Mouse (Mus musculus): ENCODE data around the gene Rapgef2.
A peak's percentile ranks its signal among the peaks of the same experiment; 100 is the strongest.
"Not testable (repeated sequence)": the region's sequence is repeated elsewhere in the genome, so short reads cannot be mapped to it uniquely, and the experiment has no call there.

Gene Rapgef2

DNA sequence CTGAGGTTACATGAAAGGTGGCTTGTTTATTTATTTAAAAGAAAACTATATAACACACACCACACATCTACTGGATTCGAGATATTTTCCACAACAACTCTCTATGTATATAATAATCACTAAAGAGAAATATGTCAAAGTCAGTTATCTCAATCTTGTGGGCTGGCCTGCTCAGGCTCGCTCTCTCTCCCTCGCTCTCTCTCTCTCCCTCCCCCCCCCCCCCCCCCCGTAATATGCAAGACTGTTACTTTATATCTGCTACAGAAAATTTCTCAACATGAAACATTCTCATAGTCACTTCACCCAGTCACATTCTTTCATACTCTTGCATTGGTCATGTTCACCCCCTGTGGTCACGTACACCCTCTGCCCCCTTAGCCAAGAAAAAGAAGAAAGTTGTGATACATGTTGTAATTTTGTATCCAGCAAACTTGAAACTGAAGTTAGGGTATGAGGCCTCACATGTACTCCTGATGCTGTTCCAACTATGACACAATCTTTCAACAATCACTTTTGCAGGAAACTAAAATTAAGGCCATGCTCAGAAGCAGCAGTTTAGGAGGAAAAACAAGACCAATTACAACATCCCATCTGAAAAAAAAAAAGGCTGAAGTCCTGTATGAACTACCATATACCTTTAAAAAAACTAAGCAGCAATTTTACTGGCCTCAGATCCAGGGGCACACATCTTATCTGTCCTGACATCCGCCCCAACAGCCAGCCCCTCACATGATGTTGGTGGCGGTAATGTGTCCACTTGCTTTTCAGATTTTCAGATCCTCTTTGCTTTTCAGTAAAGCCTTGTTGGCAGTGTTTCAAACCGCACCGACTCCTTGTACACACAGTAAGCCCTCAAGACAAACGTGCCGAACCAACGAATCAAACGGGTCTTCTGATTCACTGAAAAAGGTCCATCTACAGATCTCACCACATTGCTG lies 52.6 kb downstream of the Rapgef2 start:
- peak; percentile 35 for DNase-seq (ENCODE audit: low spot score)

DNA sequence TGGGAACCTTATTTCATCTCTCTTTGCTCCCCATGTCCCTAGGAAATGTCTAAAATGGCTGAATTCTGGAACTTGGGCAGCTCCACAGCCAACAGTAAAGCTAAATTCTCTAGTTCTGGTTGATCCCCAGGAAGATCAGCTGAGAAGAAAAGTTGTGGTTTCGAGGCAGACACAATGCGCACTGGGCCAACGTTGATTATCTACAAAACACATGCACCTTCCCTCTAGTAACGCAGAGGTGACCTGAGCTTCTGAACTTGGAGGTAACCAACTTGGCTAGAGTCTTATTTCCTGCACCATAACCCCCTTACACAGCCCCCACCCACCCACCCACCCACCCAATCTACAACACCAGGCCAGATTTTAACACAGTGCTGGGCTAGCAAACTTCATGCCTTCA lies 55.6 kb downstream of the Rapgef2 start:
- DNase-seq (ENCODE audit: low spot score), result no peak

DNA sequence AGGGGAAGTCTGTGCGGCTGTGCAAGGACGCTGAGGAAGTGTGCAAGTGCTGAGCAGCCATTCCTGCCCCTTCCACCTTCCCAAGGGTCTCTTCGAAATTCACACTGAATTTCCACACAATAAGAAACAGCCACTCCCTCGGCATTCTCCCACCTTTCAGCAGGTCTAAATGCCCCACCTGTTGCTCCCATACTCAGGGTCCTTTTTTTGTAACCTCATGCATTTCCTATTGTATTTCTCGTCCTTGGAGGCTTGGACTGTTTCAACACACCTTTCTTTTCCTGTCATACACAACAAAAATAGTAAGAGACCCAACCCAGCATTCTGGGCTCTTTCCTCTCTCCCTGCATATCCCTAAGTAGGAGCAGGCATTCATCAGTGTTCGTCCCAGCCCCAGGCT lies 56.8 kb downstream of the Rapgef2 start:
- DNase-seq (ENCODE audit: low spot score), result no peak

DNA sequence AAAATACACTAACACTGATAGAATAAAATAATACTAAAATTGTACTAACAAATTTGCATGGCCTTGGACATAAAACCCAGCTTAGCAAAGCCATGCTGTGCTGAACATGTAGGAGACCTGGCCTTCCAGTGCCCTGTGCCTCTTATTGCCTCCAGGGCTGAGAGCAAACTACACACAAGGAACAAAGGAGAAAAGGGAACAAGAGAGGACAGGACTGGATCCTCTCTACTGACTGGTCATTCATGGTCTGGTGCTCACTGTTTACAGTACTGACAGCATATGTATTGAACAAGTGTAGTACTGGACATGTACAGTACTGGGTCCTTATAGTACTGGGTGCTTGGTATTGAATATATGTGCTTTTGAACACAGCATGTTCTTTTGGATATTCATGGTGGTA lies 58.0 kb downstream of the Rapgef2 start:
- DNase-seq (ENCODE audit: low spot score), result no peak

DNA sequence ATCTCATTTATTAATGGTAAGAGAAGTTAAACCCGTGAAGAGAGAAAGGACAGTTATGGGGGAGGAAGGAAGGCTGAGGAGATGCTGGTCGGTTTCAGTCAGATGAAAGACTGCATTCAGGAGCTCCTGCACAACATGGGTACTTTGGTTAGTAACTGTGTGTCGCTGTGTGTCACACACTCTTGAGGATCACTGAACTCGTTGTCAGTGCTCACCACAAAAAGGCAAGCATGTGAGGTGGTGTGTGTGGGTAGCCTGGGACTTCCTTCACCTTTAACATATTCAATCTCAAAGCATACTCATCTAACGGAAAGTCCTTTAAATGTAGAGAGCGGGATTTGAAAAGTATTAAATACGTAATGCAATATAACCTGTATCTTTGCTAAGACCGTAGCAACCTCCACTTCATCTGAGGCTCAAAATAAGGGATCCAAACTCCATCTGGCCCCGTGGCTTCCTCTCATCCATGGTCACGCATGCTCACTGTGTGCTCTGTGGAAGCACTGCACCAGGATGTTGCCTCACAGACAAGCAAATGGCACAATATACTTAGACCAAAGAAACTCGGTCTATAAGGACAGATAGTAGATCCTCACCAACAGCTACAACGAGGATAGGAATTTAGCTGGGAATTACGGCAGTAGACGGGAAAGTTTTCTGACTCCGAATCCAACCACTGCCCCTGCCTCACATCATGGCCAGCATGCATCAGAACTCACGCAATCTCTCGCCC lies 58.8 kb downstream of the Rapgef2 start:
- DNase-seq (ENCODE audit: low spot score), result no peak

DNA sequence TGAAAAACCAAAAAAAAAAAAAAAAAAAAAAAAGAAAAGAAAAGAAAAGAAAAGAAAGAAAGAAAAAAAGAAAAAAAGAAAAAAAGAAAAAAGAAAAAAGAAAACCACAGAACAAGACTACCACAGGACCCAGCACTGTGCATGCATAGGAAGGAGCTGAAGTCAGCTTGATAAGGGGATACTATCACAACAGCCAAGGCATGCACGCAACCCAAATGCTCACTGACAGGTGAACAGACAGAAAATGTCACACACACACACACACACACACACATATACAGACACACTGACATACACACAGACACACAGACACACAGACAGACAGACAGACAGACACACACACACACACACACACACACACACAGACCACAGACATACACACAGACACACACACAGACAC lies 59.5 kb downstream of the Rapgef2 start:
- DNase-seq (ENCODE audit: low spot score), result not testable (repeated sequence)

DNA sequence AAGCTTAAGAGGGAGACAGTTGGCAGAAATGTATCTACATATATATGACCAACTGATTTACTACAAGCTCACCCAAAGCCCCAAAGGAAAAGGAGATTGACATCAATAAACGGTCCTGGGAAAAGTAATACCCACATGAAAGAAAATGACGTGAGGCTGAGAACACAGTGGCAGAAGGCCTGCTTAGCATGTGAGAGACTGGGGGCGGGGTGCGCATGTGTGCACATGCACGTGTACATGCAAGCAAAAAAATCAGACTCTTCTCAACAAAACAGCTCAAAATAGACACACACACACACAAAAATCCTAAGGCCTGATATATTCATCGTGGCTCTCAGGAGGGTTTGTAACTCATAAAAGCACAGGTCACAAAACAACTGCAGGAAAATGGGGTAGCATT lies 60.4 kb downstream of the Rapgef2 start:
- DNase-seq (ENCODE audit: low spot score), result no peak

DNA sequence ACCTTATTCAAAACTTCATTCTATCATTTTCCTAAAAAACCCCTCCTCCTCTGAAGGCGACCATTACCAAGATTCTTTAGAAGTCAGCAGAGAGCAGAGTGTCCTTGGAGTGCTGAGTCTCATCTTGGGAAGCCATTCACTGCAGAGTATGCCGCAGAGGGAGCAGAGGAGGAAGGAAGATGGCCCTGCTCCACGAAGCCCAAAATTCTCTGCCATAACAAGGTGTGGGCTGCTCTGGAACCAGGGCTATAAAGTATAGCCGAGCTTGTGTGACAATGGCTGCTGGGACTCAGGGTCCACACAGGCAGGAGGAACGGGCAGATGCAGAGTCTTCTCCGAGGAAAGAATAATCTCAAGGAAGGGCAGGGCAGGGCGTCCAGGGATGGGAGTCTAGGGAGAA lies 62.0 kb downstream of the Rapgef2 start:
- DNase-seq (ENCODE audit: low spot score), result no peak

DNA sequence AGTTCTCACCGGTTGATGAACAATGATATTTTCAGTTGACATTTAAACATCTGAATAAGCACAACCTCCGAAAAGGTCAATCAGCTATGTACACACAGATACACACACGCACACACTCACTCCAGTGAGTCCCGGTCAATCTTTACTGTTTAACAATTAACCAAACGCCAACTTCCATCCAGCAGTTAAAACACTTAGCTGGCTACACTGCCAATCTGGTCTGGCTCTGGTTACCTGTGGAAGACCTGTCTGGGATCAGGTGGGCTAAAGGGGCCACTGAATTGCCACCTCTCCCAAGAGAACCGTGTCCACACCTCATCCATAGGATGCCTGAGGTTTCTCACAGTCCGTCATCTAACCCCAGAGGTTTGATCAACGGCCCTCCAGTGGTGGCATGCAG lies 63.0 kb downstream of the Rapgef2 start:
- DNase-seq (ENCODE audit: low spot score), result no peak

DNA sequence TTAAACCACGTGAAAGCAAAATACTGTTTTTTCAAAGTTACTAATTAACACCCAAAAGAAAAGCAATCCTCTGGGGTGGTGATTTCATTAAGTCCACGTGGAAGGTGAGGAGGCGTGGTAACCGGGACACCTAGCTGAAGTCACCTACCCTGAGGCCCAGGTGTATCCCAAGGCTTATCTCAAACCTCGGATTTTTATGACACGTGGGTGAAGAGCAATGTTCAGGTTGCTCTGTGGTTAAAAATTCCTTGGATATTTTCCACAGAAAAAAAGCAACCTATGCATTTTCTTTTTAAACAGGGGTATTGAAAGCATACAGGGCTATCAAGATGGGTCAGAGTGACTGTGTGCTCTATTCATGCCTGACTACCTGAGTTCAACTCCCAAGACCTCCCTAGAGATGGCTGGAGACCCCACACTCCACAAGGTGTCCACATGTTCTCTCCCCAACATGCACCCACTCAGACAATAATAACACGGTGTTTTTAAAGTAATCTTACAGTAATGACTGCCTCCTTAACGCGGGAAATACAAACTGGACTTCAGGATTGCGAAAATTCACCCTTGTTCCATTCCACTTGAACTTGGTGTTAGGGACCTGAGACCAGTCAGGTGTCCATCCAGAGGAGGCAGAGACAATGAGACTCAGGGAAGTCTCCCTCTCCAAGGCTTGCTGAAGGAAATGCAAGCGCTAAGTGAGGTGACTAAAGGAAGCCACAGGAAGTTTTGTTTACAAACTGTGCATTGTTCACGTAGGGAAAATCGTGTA lies 63.9 kb downstream of the Rapgef2 start:
- DNase-seq (ENCODE audit: low spot score), result no peak

DNA sequence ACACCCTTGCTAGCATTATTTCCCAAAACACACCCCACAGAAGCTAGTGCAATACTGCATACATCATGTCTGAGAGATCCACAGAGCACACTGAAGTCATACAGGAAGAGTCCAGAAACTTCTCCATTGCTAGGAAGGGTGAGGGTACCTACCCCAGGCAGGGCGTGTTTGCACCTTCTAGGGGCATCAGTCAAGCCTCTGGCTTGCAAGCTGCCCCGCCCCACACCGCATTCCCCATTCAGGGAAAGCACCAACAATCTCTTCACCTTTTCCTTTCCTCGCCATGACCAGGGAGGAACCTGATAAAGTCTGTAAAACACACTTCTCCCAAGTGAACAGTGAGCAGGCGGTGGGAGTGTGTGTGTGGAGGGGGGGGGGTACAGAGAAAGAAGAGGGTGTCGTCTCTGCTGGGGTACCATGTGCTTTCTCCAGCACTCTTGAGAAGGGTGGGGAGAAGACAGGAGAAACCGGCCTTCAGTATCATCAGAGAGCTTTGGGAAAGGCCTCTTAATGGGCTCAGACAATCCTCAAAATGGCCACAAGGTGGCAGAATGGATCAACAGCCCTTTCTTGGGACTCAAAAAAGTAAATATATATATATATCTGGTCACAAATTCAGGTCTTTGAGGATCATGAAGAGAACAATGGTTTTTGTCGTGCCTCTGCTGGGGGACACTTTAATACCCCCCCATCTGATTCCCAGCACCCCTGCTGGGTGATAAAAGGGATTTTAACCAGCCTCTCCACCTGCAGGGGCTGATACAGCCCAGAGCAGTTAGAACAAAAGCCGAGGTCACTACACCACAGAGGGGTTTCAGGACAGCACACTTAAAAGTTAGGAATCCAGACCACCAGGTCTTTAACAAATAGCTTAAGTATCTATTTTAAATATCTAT lies 64.8 kb downstream of the Rapgef2 start:
- DNase-seq (ENCODE audit: low spot score), result peak; percentile 70

DNA sequence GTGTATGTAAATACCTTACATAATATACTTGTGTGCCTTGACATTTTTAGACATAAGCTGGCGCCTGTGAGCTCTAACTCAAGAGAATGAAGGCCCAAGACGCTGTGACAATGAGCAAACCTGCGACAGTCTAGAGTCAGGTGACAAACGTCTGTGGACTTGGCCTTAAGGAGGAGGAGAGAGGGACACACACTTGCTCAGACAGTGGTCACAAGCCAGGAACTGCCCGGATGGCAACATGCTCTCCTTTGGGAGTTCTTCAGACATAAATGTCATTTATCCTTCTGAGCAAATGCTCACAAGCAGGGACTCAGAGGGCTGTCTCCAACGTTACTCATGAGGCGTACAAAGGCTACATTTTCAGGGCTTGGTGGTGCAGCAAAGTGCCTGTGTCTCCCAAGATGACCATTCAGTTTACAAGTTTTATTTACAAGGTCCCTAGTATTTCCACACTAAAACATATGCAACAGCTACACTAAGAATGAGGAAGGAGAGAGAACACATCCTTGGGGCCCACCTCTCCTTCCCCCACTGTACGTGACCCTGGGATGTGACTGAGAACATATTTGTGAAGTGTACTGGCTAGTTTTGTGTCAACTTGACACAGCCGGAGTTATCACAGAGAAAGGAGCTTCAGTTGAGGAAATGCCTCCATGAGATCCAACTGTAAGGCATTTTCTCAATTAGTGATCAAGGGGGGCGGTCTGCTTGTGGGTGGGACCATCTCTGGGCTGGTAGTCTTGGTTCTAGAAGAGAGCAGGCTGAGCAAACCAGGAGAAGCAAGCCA lies 67.0 kb downstream of the Rapgef2 start:
- DNase-seq (ENCODE audit: low spot score), result no peak

DNA sequence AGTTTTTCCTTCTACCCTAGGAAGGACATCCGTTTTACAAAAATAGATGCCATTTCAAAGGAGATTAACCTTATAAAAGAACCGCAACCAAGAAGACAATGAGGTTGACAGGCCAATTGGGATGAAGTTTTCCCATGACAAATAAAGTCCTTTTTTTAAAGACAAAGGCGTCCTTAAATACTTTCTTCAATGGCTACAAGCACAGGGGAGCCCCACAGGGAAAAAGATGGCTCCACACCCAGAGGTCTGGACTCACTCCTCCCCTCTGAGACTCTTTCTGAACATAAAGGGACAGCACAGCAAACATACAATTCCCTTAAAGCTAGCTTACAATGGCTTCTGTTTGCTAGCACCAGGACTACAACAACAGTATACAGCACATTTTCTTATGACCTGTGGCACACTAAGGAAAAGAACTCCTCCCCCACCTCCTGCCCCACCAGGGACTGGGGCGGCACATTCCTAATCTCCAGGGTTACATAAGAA lies 67.7 kb downstream of the Rapgef2 start:
- DNase-seq (ENCODE audit: low spot score), result no peak

DNA sequence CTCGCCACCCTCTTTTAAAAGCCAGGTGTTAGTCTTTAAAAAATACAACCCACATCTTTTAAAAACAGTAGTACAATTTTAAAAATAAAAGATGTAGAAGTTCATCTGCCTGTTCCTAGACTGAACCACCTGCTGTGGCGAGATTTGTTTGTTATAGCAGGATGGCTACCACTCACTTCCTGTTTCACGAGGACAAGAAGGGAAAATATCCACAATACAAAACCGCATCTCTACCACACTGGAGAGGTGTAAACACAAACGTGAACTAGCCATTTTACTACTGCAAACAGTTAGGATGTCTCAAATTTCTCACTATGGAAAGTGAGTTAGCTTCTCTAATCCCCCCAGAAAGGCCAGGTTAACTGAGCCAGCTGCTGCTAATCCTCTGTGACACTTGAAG lies 76.1 kb downstream of the Rapgef2 start:
- no peak for DNase-seq (ENCODE audit: low spot score)

DNA sequence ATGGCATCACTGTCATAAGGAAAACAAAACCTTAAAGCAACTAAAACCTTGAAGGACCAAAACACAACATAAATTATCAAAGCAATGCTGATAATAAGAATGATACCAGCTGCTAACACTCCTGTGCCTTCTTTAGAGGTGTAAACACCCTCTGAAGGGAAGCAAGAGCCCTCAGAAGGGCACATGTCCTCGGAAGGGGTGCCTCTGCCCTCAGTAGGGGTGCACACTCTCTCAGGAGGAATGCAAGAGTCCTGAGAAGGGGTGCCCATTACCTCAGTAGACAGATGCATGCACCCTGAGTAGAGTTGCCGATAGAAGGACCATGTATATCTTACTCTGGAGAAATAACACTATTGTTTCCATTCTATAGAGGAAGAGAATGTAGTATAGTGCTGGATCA lies 79.1 kb downstream of the Rapgef2 start:
- no peak for DNase-seq (ENCODE audit: low spot score)

DNA sequence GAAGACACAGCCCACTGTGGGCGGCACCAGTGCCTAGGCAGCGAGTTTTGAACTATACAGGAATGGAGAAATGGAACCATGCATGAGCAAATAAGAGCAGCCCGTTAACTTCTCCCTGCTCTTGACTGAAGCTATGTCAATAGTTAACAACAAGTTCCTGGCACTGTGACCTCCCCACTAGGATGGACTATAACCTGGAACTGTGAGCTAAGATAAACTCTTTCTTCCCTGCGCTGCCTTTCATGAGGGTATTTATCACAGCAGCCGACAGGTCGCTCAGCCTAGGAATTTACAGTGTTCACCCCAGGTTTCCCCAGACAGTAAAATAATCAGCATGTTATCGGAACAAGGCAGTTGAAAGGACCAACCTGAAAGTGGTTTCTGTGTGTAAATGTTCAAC lies 79.8 kb downstream of the Rapgef2 start:
- no peak for DNase-seq (ENCODE audit: low spot score)

DNA sequence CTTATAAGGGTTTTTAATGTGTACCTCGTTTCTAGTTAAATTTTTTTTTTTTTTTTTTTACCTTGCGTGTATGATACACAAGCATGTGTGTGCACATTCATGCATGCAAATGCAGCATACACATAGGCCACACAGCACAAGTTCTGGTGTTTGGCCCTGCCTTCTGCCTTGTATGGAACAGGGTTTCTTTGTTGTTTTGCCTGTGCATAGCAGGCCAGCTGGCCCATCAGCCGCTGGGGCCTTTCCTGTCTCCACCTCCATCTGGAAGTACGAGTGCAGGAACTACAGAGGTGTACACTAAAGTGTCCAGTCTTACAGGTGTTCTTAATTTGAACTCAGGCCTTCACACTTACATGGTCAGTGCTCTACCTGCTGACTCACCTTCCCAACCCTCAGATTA lies 80.3 kb downstream of the Rapgef2 start:
- DNase-seq (ENCODE audit: low spot score), result no peak

DNA sequence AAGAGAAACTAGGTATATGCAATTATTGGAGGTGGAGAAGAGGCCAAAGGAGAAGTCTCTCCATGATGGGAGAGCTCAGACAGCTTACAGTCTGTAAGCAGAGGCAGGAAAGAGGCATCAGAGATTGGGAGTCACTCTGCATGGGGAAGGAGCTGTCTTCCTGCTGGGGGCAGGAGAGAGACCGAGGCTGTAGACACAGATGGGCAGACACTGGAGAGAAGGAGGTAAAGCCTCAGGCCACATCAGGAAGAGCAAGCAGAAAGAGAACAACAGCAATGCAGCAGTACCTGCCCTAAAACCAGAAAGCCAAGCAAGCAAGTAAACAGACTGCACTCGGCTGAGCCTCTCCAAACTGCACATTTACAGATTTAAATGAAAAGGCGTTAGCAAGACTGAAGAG lies 81.2 kb downstream of the Rapgef2 start:
- no peak for DNase-seq (ENCODE audit: low spot score)

DNA sequence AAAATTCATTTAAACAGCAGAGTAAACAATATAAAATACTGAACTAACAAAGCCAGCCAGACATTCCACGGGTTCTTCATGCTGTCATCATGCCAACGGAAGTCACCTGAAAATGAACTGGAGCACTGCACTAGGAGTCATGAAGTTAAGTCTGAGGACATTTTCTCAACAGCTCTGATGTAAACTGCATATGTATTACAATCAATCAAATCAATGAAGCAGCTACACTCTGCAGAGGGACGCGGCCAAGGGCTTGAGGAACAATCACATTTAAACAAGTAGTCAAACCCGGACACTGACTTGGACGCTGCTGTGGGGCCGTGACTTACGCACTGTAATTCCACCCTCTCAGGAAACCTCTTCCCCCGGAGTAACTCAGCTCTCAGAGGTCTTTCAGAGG lies 82.1 kb downstream of the Rapgef2 start:
- no peak for DNase-seq (ENCODE audit: low spot score)

DNA sequence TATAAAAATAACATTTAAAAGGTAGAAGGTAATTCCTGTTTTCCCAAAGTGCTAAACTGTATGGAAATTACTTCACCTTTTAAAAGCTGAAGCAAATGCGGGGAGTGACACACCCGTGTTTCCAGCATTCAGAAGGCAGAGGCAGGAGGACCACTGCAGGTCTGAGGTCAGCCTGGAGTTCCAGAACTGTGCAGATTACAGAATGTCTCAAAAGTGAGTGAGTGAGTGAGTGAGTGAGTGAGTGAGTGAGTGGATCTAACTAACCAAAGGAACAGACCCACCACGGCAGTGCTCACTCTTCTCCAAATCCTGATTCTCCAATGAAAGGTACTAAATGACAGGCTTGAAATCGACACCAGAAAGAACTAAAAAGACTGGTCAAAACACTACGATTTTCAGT lies 82.5 kb downstream of the Rapgef2 start:
- DNase-seq (ENCODE audit: low spot score), result no peak

DNA sequence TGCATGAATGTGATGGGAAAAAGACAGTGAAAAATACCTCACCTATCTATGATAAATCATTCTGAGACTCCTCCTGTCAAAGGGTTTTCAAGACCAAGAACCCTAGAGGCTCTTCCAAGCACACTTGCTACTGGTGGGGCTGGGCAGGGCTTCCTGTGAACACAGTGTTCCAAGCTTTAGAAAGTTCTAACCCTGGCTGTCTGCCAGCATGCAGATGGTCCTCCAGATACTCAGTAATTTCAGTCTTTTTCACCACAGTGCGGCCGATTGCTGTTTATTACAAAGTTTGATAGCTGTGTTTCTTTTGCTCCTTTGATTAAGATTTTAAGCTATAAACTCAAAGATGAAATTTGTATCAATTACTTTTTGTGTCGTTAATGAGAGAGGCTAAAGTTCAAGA lies 83.1 kb downstream of the Rapgef2 start:
- peak; percentile 49 for DNase-seq (ENCODE audit: low spot score)
